Mouse (Mus musculus) liver, adult 2 months (tissue): Measurements from ENCODE around the gene Rab11b. TPM values are rescaled to one million over a fixed set of nuclear protein-coding genes. Genes with fewer than 3 reads are reported as not detected.
"Not testable (repeated sequence)": the region's sequence is repeated elsewhere in the genome, so short reads cannot be mapped to it uniquely, and the experiment has no call there.

ENCODE experiments used
- DNase-seq: peaks from one replicate; pipeline ENCODE4 v3.0.0-alpha.2; 2011; ENCODE audit warnings: low read depth, low spot score; ENCODE audit errors: extremely low read depth
- H3K27ac ChIP-seq: fragments of 200-500 bp; replicated peaks from 2 replicates; pipeline ENCODE4 v1.5.1; 2012; ENCODE audit warnings: low read depth, mild to moderate bottlenecking, control low read depth, inconsistent platforms, low read length; ENCODE audit not compliant: insufficient read depth
- H3K27me3 ChIP-seq: fragments of 200-500 bp; 2 replicates; pipeline ENCODE4 v1.6.1; 2012; ENCODE audit warnings: mild to moderate bottlenecking, moderate library complexity, low read length, inconsistent platforms; ENCODE audit not compliant: control insufficient read depth, insufficient read depth
- H3K36me3 ChIP-seq: fragments of 200-500 bp; 2 replicates; pipeline ENCODE4 v1.6.1; 2012; ENCODE audit warnings: low read length, inconsistent platforms; ENCODE audit not compliant: control insufficient read depth, insufficient read depth
- H3K4me1 ChIP-seq: fragments of 200-500 bp; 2 replicates; pipeline ENCODE4 v1.6.1; 2011; ENCODE audit warnings: low read length; ENCODE audit not compliant: control insufficient read depth, insufficient read depth
- H3K4me3 ChIP-seq: fragments of 200-500 bp; 2 replicates; pipeline ENCODE4 v1.5.1; 2011; ENCODE audit warnings: low read depth, mild to moderate bottlenecking, control low read depth, low read length, moderate library complexity; ENCODE audit not compliant: insufficient read depth
- H3K79me2 ChIP-seq: fragments of 200-500 bp; 2 replicates; pipeline ENCODE4 v1.6.1; 2012; ENCODE audit warnings: inconsistent platforms, mild to moderate bottlenecking, low read length, moderate library complexity; ENCODE audit not compliant: control insufficient read depth, insufficient read depth
- H3K9ac ChIP-seq: fragments of 200-500 bp; 2 replicates; pipeline ENCODE4 v1.6.1; 2012; ENCODE audit warnings: low read depth, mild to moderate bottlenecking, control low read depth, inconsistent platforms, low read length
- CTCF ChIP-seq: fragments of 200-500 bp; IDR thresholded peaks from 2 replicates; pipeline ENCODE4 v1.5.1; 2011; ENCODE audit warnings: low read depth, low read length, control low read depth
- POLR2A ChIP-seq: fragments of 200-500 bp; IDR thresholded peaks from 2 replicates; pipeline ENCODE4 v1.6.1; 2011; ENCODE audit warnings: low read length, control low read depth; ENCODE audit not compliant: insufficient read depth; ENCODE audit errors: extremely low read depth
- WGBS: fragments of 180-500 bp; shearing (Covaris S2); methylation state at CpG from one replicate; pipeline ENCODE4 v1.1.7; 2018; 5-methylcytosine and 5-hydroxymethylcytosine counted together
- polyA plus RNA-seq: library from polyadenylated mRNA; depleted of rRNA; stranded (reverse); fragments of >200 nt; gene quantifications from 2 replicates; pipeline ENCODE4 v1.2.3, GENCODE M21; 2012
- total RNA-seq: library from RNA; depleted of rRNA; stranded (reverse); fragments of >200 nt; gene quantifications from 2 replicates; pipeline ENCODE4 v1.2.3, GENCODE M21; 2014

The Rab11b gene
- total and polyA plus RNA-seq, 2 experiments: 23.3 to 168 TPM

DNA sequence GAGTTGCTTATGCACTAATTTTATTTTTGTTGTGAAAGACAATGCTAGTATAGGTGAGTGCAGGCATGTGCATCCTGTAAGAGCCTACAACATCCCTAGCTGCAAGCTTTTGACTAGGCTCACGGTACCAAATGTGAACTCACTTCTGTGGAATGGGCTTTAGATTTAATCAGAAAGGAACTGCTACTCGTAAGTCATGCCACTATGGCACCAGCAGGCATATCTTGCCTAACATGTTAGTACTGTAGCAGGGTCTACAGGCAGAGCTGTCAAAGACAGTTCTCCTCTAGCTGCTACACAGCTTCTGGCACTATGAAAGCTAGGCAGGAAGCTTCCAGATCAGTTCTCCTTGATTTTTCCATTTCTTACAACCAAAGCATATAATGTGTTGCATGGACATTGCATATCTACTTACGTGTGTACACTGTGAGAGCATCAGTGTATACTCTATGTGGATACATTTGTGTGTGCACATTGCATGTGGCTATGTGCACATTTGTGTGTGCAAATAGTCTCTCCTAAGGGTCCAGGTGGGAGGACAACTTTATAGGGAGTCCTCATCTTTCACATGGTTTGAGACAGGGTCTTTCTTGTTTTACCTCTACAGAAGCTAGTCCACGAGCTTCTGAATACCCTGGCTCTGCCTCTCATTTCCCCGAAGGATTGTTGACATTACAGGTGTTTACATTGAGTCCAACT, 15.5 kb downstream of the Rab11b start:
- no peak overlapping the region for H3K27ac ChIP-seq
- no peaks in the 10 kb centered on the region for H3K79me2 ChIP-seq
- TF ChIP-seq POLR2A (no peak), CTCF (no peak)
- peaks cover 8% of the 10 kb centered on the region for H3K36me3 ChIP-seq
- no peak overlapping the region for H3K9ac ChIP-seq
- peaks cover 6% of the 10 kb centered on the region; the same call in 1 of the 2 replicates for H3K4me1 ChIP-seq
- 60% methylated on average over 5 of the region's 5 CpGs for WGBS
- H3K27me3 ChIP-seq: no peaks in the 10 kb centered on the region
- H3K4me3 ChIP-seq: no peak overlapping the region
- DNase-seq: no peak

DNA sequence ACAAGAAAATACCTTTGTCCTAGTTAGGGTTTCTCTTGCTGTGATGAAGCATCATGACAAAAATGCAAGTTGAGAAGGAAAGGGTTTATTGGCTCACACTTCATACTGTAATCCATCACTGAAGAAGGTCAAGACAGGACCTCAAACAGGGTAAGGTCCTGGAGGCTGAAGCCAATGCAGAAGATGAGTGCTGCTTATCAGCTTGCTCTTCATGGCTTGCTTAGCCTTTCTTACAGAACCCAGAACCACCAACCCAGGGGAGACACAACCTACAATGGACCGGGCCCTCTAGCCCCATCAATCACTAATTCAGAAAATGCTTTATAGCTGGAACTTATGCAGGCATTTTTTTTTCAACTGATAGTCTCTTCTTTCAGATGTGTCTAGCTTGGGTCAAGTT, 17.9 kb downstream of the Rab11b start:
- H3K79me2 ChIP-seq: no peaks in the 10 kb centered on the region
- no peaks in the 10 kb centered on the region for H3K27me3 ChIP-seq
- no peaks in the 10 kb centered on the region for H3K36me3 ChIP-seq
- no peak for DNase-seq
- no peak for TF ChIP-seq POLR2A
- TF ChIP-seq CTCF: no peak
- no peak overlapping the region for H3K9ac ChIP-seq
- no peak overlapping the region for H3K27ac ChIP-seq
- no peak overlapping the region for H3K4me3 ChIP-seq
- WGBS: 80% methylated on average over 1 of the region's 1 CpGs
- peaks cover 6% of the 10 kb centered on the region; the same call in 1 of the 2 replicates for H3K4me1 ChIP-seq

DNA sequence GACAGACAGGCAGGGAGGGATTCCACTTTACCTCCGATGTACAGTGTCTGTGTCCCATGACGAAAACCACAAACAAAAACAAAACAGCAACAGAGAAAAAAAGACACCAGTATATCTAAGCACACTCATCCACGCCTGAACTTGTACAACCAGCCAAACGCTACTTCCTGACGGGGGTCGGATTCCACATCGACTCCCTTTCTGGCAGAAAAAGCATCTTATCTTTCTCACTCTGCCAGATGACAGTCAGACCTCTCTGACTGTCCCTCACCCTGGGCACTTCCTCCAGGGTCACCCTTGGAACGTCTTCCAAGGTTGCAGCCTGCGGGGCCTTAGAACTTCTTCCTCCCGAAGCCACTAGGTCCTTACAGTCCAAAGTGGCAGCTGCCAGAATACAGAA, 26.8 kb downstream of the Rab11b start:
- not testable (repeated sequence) for H3K9ac ChIP-seq, H3K27me3 ChIP-seq, H3K4me3 ChIP-seq, DNase-seq, H3K36me3 ChIP-seq, H3K4me1 ChIP-seq, H3K27ac ChIP-seq, H3K79me2 ChIP-seq
- 68% methylated on average over 10 of the region's 10 CpGs for WGBS

GRCm38 (mm10) chr17:33732556-33733083, 27.7 kb downstream of the Rab11b start:
- H3K27me3 ChIP-seq, H3K4me3 ChIP-seq, DNase-seq, H3K4me1 ChIP-seq, H3K27ac ChIP-seq, H3K79me2 ChIP-seq, H3K36me3 ChIP-seq, H3K9ac ChIP-seq: not testable (repeated sequence)
- WGBS: 66% methylated on average over 9 of the region's 9 CpGs

GRCm38 (mm10) chr17:33729215-33729614, 31.1 kb downstream of the Rab11b start:
- no peak overlapping the region for H3K9ac ChIP-seq
- no peaks in the 10 kb centered on the region for H3K79me2 ChIP-seq
- TF ChIP-seq POLR2A (no peak), CTCF (no peak)
- no peak overlapping the region for H3K4me3 ChIP-seq
- H3K4me1 ChIP-seq: no peaks in the 10 kb centered on the region
- H3K27ac ChIP-seq: no peak overlapping the region
- DNase-seq: peak; percentile 39
- 38% methylated on average over 2 of the region's 2 CpGs for WGBS
- H3K36me3 ChIP-seq: no peaks in the 10 kb centered on the region
- H3K27me3 ChIP-seq: no peaks in the 10 kb centered on the region

- no peak for DNase-seq
- no peak for TF ChIP-seq CTCF
- TF ChIP-seq POLR2A: no peak
- Histone ChIP-seq H3K4me3 (no peak overlapping the region), H3K27me3 (no peaks in the 10 kb centered on the region), H3K36me3 (no peaks in the 10 kb centered on the region), H3K4me1 (no peaks in the 10 kb centered on the region), H3K9ac (no peak overlapping the region), H3K27ac (no peak overlapping the region), H3K79me2 (no peaks in the 10 kb centered on the region)
- 93% methylated on average over 2 of the region's 2 CpGs for WGBS
Observed at GRCm38 (mm10) chr17:33728396-33728795, 31.9 kb downstream of the Rab11b start.
